Mouse (Mus musculus): ENCODE measurements around the gene Gsg1l2. TPM values are rescaled to one million over a fixed set of nuclear protein-coding genes. Genes with fewer than 3 reads are reported as not detected.

The Gsg1l2 gene
- polyA plus RNA-seq, 1 experiment, result 0.13 TPM

- H3K4me1 ChIP-seq (ENCODE audit: control insufficient read depth, insufficient read depth, insufficient read length, low read length), result no peaks in the 10 kb centered on the region
- 68% methylated on average over 11 of the region's 11 CpGs for WGBS
- no peak overlapping the region for H3K4me3 ChIP-seq (ENCODE audit: low read depth, low read length)
- TF ChIP-seq POLR2A (IDR thresholded peaks at IDR 0.05; ENCODE audit: low read depth, low read length), result no peak
- TF ChIP-seq CTCF (IDR thresholded peaks at IDR 0.05; ENCODE audit: extremely low read depth, insufficient read length, insufficient replicate concordance, low read depth, low read length), result no peak
- H3K27me3 ChIP-seq (ENCODE audit: control insufficient read depth, insufficient read depth, low read length), result no peaks in the 10 kb centered on the region
- H3K27ac ChIP-seq (ENCODE audit: insufficient read depth, low read depth, low read length), result no peak overlapping the region
- no peaks in the 10 kb centered on the region for H3K36me3 ChIP-seq (ENCODE audit: control insufficient read depth, insufficient read depth, low read length)
These were observed 15.8 kb downstream of the Gsg1l2 start for GRCm38 (mm10) chr11:67790182-67790581.

DNA sequence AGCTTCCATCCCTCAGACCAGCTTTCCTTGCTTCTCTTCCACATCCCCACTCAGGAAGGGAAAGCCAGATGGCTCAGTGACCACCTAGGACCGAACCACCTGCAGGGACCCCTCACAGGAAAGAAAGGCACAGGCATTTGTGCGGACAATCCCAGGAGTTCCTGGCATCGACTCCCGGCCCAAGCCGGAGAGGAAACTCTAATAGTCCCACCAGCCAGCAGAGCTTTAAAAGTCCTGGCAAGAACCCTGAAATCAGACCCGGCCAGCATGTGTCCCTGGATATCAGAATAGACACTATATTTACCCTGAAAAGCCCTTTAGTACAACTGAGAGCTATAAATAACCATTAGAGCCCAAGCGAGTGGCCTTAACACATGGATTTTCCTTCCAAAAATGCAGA is 23.5 kb downstream of the Gsg1l2 start, which contains the start of gene Dhrs7c:
Dhrs7c (plus strand) TSS at position 257 of the 400 bp plus-strand sequence.
- Histone ChIP-seq H3K27me3 (ENCODE audit: control insufficient read depth, insufficient read depth, low read length) (no peaks in the 10 kb centered on the region), H3K36me3 (ENCODE audit: control insufficient read depth, insufficient read depth, low read length) (no peaks in the 10 kb centered on the region), H3K27ac (ENCODE audit: insufficient read depth, low read depth, low read length) (no peak within 1 kb of the TSS), H3K4me3 (ENCODE audit: low read depth, low read length) (no peak within 1 kb of the TSS), H3K4me1 (ENCODE audit: control insufficient read depth, insufficient read depth, insufficient read length, low read length) (no peaks in the 10 kb centered on the region)
- TF ChIP-seq CTCF (IDR thresholded peaks at IDR 0.05; ENCODE audit: extremely low read depth, insufficient read length, insufficient replicate concordance, low read depth, low read length), result no peak
- no peak for TF ChIP-seq POLR2A (IDR thresholded peaks at IDR 0.05; ENCODE audit: low read depth, low read length)
- WGBS, result 69% methylated on average over 7 of the region's 7 CpGs

GRCm38 (mm10) chr11:67800130-67800723 is 25.8 kb downstream of the Gsg1l2 start:
- Histone ChIP-seq H3K27me3 (ENCODE audit: control insufficient read depth, insufficient read depth, low read length) (no peaks in the 10 kb centered on the region), H3K27ac (ENCODE audit: insufficient read depth, low read depth, low read length) (no peak overlapping the region), H3K4me3 (ENCODE audit: low read depth, low read length) (no peak overlapping the region), H3K4me1 (ENCODE audit: control insufficient read depth, insufficient read depth, insufficient read length, low read length) (no peaks in the 10 kb centered on the region), H3K36me3 (ENCODE audit: control insufficient read depth, insufficient read depth, low read length) (no peaks in the 10 kb centered on the region)
- TF ChIP-seq CTCF (IDR thresholded peaks at IDR 0.05; ENCODE audit: extremely low read depth, insufficient read length, insufficient replicate concordance, low read depth, low read length), result no peak
- no peak for TF ChIP-seq POLR2A (IDR thresholded peaks at IDR 0.05; ENCODE audit: low read depth, low read length)

- 47% methylated on average over 8 of the region's 8 CpGs for WGBS
- TF ChIP-seq POLR2A (IDR thresholded peaks at IDR 0.05; ENCODE audit: low read depth, low read length) (no peak), CTCF (IDR thresholded peaks at IDR 0.05; ENCODE audit: extremely low read depth, insufficient read length, insufficient replicate concordance, low read depth, low read length) (no peak)
- H3K27me3 ChIP-seq (ENCODE audit: control insufficient read depth, insufficient read depth, low read length), result no peaks in the 10 kb centered on the region
- no peaks in the 10 kb centered on the region for H3K4me1 ChIP-seq (ENCODE audit: control insufficient read depth, insufficient read depth, insufficient read length, low read length)
- no peak overlapping the region for H3K4me3 ChIP-seq (ENCODE audit: low read depth, low read length)
- no peaks in the 10 kb centered on the region for H3K36me3 ChIP-seq (ENCODE audit: control insufficient read depth, insufficient read depth, low read length)
- no peak overlapping the region for H3K27ac ChIP-seq (ENCODE audit: insufficient read depth, low read depth, low read length)
These were observed 26.8 kb downstream of the Gsg1l2 start for GRCm38 (mm10) chr11:67801169-67801568.

GRCm38 (mm10) chr11:67805538-67805937 is 31.1 kb downstream of the Gsg1l2 start:
- no peaks in the 10 kb centered on the region for H3K27me3 ChIP-seq (ENCODE audit: control insufficient read depth, insufficient read depth, low read length)
- WGBS, result 97% methylated on average over 1 of the region's 1 CpGs
- H3K36me3 ChIP-seq (ENCODE audit: control insufficient read depth, insufficient read depth, low read length), result no peaks in the 10 kb centered on the region
- H3K4me3 ChIP-seq (ENCODE audit: low read depth, low read length), result no peak overlapping the region
- TF ChIP-seq POLR2A (IDR thresholded peaks at IDR 0.05; ENCODE audit: low read depth, low read length) (no peak), CTCF (IDR thresholded peaks at IDR 0.05; ENCODE audit: extremely low read depth, insufficient read length, insufficient replicate concordance, low read depth, low read length) (peak; percentile 36; the same call in 1 of the 2 replicates)
- no peak overlapping the region for H3K27ac ChIP-seq (ENCODE audit: insufficient read depth, low read depth, low read length)
- H3K4me1 ChIP-seq (ENCODE audit: control insufficient read depth, insufficient read depth, insufficient read length, low read length), result no peaks in the 10 kb centered on the region

- TF ChIP-seq CTCF (IDR thresholded peaks at IDR 0.05; ENCODE audit: extremely low read depth, insufficient read length, insufficient replicate concordance, low read depth, low read length) (no peak), POLR2A (IDR thresholded peaks at IDR 0.05; ENCODE audit: low read depth, low read length) (no peak)
- no peaks in the 10 kb centered on the region for H3K4me1 ChIP-seq (ENCODE audit: control insufficient read depth, insufficient read depth, insufficient read length, low read length)
- no peaks in the 10 kb centered on the region for H3K36me3 ChIP-seq (ENCODE audit: control insufficient read depth, insufficient read depth, low read length)
- no peak overlapping the region for H3K27ac ChIP-seq (ENCODE audit: insufficient read depth, low read depth, low read length)
- no peak overlapping the region for H3K4me3 ChIP-seq (ENCODE audit: low read depth, low read length)
- 71% methylated on average over 11 of the region's 11 CpGs for WGBS
- H3K27me3 ChIP-seq (ENCODE audit: control insufficient read depth, insufficient read depth, low read length), result no peaks in the 10 kb centered on the region
These were observed 32.6 kb downstream of the Gsg1l2 start for GRCm38 (mm10) chr11:67806832-67807597.

- Histone ChIP-seq H3K4me3 (ENCODE audit: low read depth, low read length) (no peak overlapping the region), H3K36me3 (ENCODE audit: control insufficient read depth, insufficient read depth, low read length) (no peaks in the 10 kb centered on the region), H3K4me1 (ENCODE audit: control insufficient read depth, insufficient read depth, insufficient read length, low read length) (no peaks in the 10 kb centered on the region), H3K27ac (ENCODE audit: insufficient read depth, low read depth, low read length) (no peak overlapping the region), H3K27me3 (ENCODE audit: control insufficient read depth, insufficient read depth, low read length) (no peaks in the 10 kb centered on the region)
- TF ChIP-seq POLR2A (IDR thresholded peaks at IDR 0.05; ENCODE audit: low read depth, low read length) (no peak), CTCF (IDR thresholded peaks at IDR 0.05; ENCODE audit: extremely low read depth, insufficient read length, insufficient replicate concordance, low read depth, low read length) (no peak)
- WGBS, result 61% methylated on average over 5 of the region's 5 CpGs
These were observed 33.6 kb downstream of the Gsg1l2 start for GRCm38 (mm10) chr11:67808051-67808450.
